Mouse (Mus musculus) liver, embryonic 16.5 days (tissue): Measurements from ENCODE around the gene Btnl2. TPM values are rescaled to one million over a fixed set of nuclear protein-coding genes. Genes with fewer than 3 reads are reported as not detected.

Experiments
- ATAC-seq: fragments of 200-750 bp; cut with Nextera tagmentation; 2 replicates; pipeline ENCODE4 v1.8.0; 2017; ENCODE audit warnings: low read depth, mild to moderate bottlenecking, moderate number of reproducible peaks, moderate library complexity
- H3K27ac ChIP-seq: fragments of 300-500 bp; sonication (generic); 2 replicates; pipeline ENCODE4 v1.5.1; 2014; ENCODE audit warnings: mild to moderate bottlenecking, low read length
- H3K27me3 ChIP-seq: fragments of 300-500 bp; sonication (generic); 2 replicates; pipeline ENCODE4 v1.6.1; 2014; ENCODE audit warnings: low read depth, low read length, mixed read lengths; ENCODE audit not compliant: control insufficient read depth, insufficient read depth
- H3K36me3 ChIP-seq: fragments of 300-500 bp; sonication (generic); 2 replicates; pipeline ENCODE4 v1.6.1; 2014; ENCODE audit warnings: mild to moderate bottlenecking; ENCODE audit not compliant: control insufficient read depth, insufficient read depth
- H3K4me1 ChIP-seq: fragments of 300-500 bp; sonication (generic); 2 replicates; pipeline ENCODE4 v1.6.1; 2014; ENCODE audit warnings: low read depth, low read length, mixed read lengths; ENCODE audit not compliant: control insufficient read depth
- H3K4me2 ChIP-seq: fragments of 300-500 bp; sonication (generic); 2 replicates; pipeline ENCODE4 v1.6.1; 2014; ENCODE audit warnings: low read depth, low read length, mixed read lengths
- H3K4me3 ChIP-seq: fragments of 300-500 bp; sonication (generic); 2 replicates; pipeline ENCODE4 v1.5.1; 2014; ENCODE audit warnings: low read depth, mild to moderate bottlenecking, low read length
- H3K9ac ChIP-seq: fragments of 300-500 bp; sonication (generic); 2 replicates; pipeline ENCODE4 v1.6.1; 2014; ENCODE audit warnings: low read depth, low read length
- H3K9me3 ChIP-seq: fragments of 300-500 bp; sonication (generic); replicated peaks from 2 replicates; pipeline ENCODE4 v1.6.1; 2016; ENCODE audit warnings: low read length; ENCODE audit not compliant: control insufficient read depth
- WGBS: fragments of 180-500 bp; shearing (Covaris S2); extraction: QIAGEN DNeasy Blood & Tissue Kit; methylation state at CpG from one replicate; pipeline ENCODE4 v1.1.7; 2014; ENCODE audit not compliant: insufficient replicate concordance; 5-methylcytosine and 5-hydroxymethylcytosine counted together
- polyA plus RNA-seq: library from polyadenylated mRNA; unstranded; fragments of >200 nt; fragmentation: Nextera tagmentation; extraction: Ambion mirVana; gene quantifications from 2 replicates; pipeline ENCODE4 v1.2.1, GENCODE M21; 2015

Gene Btnl2
- polyA plus RNA-seq, 1 experiment from 2014 or later = 0.13 TPM

GRCm38 (mm10) chr17:34363676-34364310 lies 9.2 kb downstream of the Btnl2 start:
- WGBS = 47% methylated on average over 3 of the region's 3 CpGs
- no peak overlapping the region for H3K4me2 ChIP-seq
- H3K9ac ChIP-seq = no peak overlapping the region
- H3K27ac ChIP-seq = no peak overlapping the region
- H3K9me3 ChIP-seq = no peaks in the 10 kb centered on the region
- no peaks in the 10 kb centered on the region for H3K36me3 ChIP-seq
- no peak overlapping the region for H3K4me3 ChIP-seq
- no peaks in the 10 kb centered on the region for H3K27me3 ChIP-seq
- ATAC-seq = no peak
- no peaks in the 10 kb centered on the region for H3K4me1 ChIP-seq

GRCm38 (mm10) chr17:34365031-34365430 lies 10.4 kb downstream of the Btnl2 start:
- H3K9me3 ChIP-seq = no peaks in the 10 kb centered on the region
- H3K27ac ChIP-seq = no peak overlapping the region
- ATAC-seq = no peak
- no peak overlapping the region for H3K9ac ChIP-seq
- no peak overlapping the region for H3K4me2 ChIP-seq
- no peaks in the 10 kb centered on the region for H3K36me3 ChIP-seq
- no peaks in the 10 kb centered on the region for H3K4me1 ChIP-seq
- H3K27me3 ChIP-seq = no peaks in the 10 kb centered on the region
- WGBS = 49% methylated on average over 10 of the region's 10 CpGs
- H3K4me3 ChIP-seq = no peak overlapping the region

- Histone ChIP-seq H3K36me3 (no peaks in the 10 kb centered on the region), H3K27ac (no peak overlapping the region), H3K4me2 (no peak overlapping the region), H3K4me1 (no peaks in the 10 kb centered on the region), H3K9me3 (no peaks in the 10 kb centered on the region), H3K27me3 (no peaks in the 10 kb centered on the region), H3K4me3 (no peak overlapping the region), H3K9ac (no peak overlapping the region)
- WGBS = 37% methylated on average over 4 of the region's 4 CpGs
- no peak for ATAC-seq
Observed at GRCm38 (mm10) chr17:34370563-34370962, 15.9 kb downstream of the Btnl2 start.

GRCm38 (mm10) chr17:34373055-34373709 lies 18.6 kb downstream of the Btnl2 start:
- 55% methylated on average over 6 of the region's 6 CpGs for WGBS
- H3K4me3 ChIP-seq = no peak overlapping the region
- no peaks in the 10 kb centered on the region for H3K36me3 ChIP-seq
- H3K9me3 ChIP-seq = no peaks in the 10 kb centered on the region
- no peak overlapping the region for H3K27ac ChIP-seq
- no peaks in the 10 kb centered on the region for H3K4me1 ChIP-seq
- no peaks in the 10 kb centered on the region for H3K27me3 ChIP-seq
- no peak overlapping the region for H3K4me2 ChIP-seq
- no peak overlapping the region for H3K9ac ChIP-seq
- no peak for ATAC-seq

- Histone ChIP-seq H3K9ac (no peak within 1 kb of the TSS), H3K9me3 (no peaks in the 10 kb centered on the region), H3K4me2 (no peak within 1 kb of the TSS), H3K4me3 (no peak within 1 kb of the TSS), H3K27ac (no peak within 1 kb of the TSS), H3K36me3 (no peaks in the 10 kb centered on the region), H3K4me1 (no peaks in the 10 kb centered on the region), H3K27me3 (no peaks in the 10 kb centered on the region)
- no peak for ATAC-seq
- WGBS = 57% methylated on average over 2 of the region's 2 CpGs
Observed at GRCm38 (mm10) chr17:34376847-34377246, 22.2 kb downstream of the Btnl2 start, which contains the start of gene Btnl1. Gene Btnl1, plus strand, starts transcription at chr17:34377132.

- Histone ChIP-seq H3K36me3 (no peaks in the 10 kb centered on the region), H3K9me3 (no peaks in the 10 kb centered on the region), H3K4me3 (no peak overlapping the region), H3K27me3 (no peaks in the 10 kb centered on the region), H3K4me2 (no peak overlapping the region), H3K4me1 (no peaks in the 10 kb centered on the region), H3K27ac (no peak overlapping the region), H3K9ac (no peak overlapping the region)
- 36% methylated on average over 6 of the region's 6 CpGs for WGBS
- ATAC-seq = no peak
Observed at GRCm38 (mm10) chr17:34377450-34378209, 23.0 kb downstream of the Btnl2 start.

DNA sequence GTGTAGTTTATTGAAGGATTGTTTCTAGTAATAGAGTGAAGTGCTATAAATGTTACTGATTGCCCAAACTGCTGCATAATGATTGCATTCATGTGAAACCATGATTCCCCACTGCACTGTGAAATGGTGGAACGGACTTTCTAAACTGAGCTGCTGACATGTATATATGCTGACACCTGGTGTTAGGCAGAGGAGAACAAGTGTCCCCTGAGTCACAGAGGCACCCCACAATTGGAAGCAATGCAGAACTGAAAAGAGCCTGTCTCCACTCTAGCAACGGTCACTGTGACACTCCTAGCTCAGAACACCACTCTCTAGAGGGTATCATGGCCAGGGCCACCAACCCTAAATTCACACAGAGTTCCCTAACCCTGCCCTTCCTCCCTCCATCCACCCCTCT lies 24.1 kb downstream of the Btnl2 start:
- no peaks in the 10 kb centered on the region for H3K4me1 ChIP-seq
- H3K27ac ChIP-seq = no peak overlapping the region
- no peak overlapping the region for H3K4me3 ChIP-seq
- H3K36me3 ChIP-seq = no peaks in the 10 kb centered on the region
- no peak for ATAC-seq
- 56% methylated on average over 2 of the region's 2 CpGs for WGBS
- no peaks in the 10 kb centered on the region for H3K9me3 ChIP-seq
- H3K4me2 ChIP-seq = no peak overlapping the region
- no peaks in the 10 kb centered on the region for H3K27me3 ChIP-seq
- H3K9ac ChIP-seq = no peak overlapping the region

- no peak for ATAC-seq
- WGBS = 66% methylated on average over 7 of the region's 7 CpGs
- Histone ChIP-seq H3K36me3 (no peaks in the 10 kb centered on the region), H3K27ac (no peak overlapping the region), H3K9ac (no peak overlapping the region), H3K9me3 (no peaks in the 10 kb centered on the region), H3K4me1 (no peaks in the 10 kb centered on the region), H3K27me3 (no peaks in the 10 kb centered on the region), H3K4me3 (no peak overlapping the region), H3K4me2 (no peak overlapping the region)
Observed at GRCm38 (mm10) chr17:34379451-34379850, 24.8 kb downstream of the Btnl2 start.

DNA sequence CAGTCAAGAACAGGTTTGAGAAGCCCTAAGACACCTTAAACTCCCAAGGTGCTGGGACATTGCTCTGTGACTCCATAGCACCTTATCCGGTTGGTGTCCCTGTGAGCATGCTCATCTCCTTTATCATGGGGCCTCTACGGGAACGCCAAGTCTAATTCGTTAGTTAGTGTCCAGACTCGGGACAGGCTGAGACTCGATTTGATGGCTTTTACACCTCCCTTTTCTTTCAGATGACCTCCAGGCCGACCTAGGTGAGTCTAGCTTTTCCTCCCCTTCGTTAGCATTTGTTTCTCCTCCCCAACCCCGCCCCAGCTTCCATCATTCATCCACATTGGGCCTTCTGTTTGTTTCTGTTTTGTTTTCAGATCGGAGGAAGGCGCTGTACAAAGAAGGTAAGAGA lies 27.3 kb downstream of the Btnl2 start:
- Histone ChIP-seq H3K27me3 (no peaks in the 10 kb centered on the region), H3K36me3 (no peaks in the 10 kb centered on the region), H3K9me3 (no peaks in the 10 kb centered on the region), H3K27ac (no peak overlapping the region), H3K9ac (no peak overlapping the region), H3K4me2 (no peak overlapping the region), H3K4me3 (no peak overlapping the region), H3K4me1 (no peaks in the 10 kb centered on the region)
- no peak for ATAC-seq
- 62% methylated on average over 11 of the region's 11 CpGs for WGBS
